Mouse (Mus musculus) ES-E14 (cell line): ENCODE results near the gene Jph4.

Source experiments
- ZC3H11A ChIP-seq: IDR thresholded peaks from 2 replicates; pipeline ENCODE4 v1.6.1; 2012; ENCODE audit warnings: low read depth, mild to moderate bottlenecking, inconsistent platforms, low read length, borderline replicate concordance
- ZNF384 ChIP-seq: IDR thresholded peaks from 2 replicates; pipeline ENCODE4 v1.6.1; 2012; ENCODE audit warnings: low read depth, low read length, inconsistent platforms

GRCm38 (mm10) chr14:55086009-55086514 lies 30.7 kb downstream of the Jph4 start:
- TF ChIP-seq ZNF384, result no peak
- no peak for TF ChIP-seq ZC3H11A
